Mouse (Mus musculus) gastrocnemius, adult 18-20 months (tissue): ENCODE data around the gene Tapt1. TPM values are rescaled to one million over a fixed set of nuclear protein-coding genes. Genes with fewer than 3 reads are reported as not detected.
A peak's percentile ranks its signal among the peaks of the same experiment; 100 is the strongest.

ENCODE experiments used
- DNase-seq: peaks from one replicate; pipeline ENCODE4 v3.0.0; 2021; ENCODE audit warnings: low spot score
- total RNA-seq, 2 experiments: library from RNA; stranded (reverse); gene quantifications; 2 replicates each; pipeline ENCODE4 v1.2.3; 2021

Gene Tapt1
- total RNA-seq, 2 experiments from 2014 or later = 39.8 to 41.2 TPM

- DNase-seq = no peak
These were observed 8.2 kb upstream of the Tapt1 start for GRCm38 (mm10) chr5:44234606-44235005.

GRCm38 (mm10) chr5:44233933-44234332, 7.5 kb upstream of the Tapt1 start:
- no peak for DNase-seq

GRCm38 (mm10) chr5:44228756-44229155, 2.3 kb upstream of the Tapt1 start:
- no peak for DNase-seq

GRCm38 (mm10) chr5:44228323-44228722, 1.9 kb upstream of the Tapt1 start:
- DNase-seq = no peak

- DNase-seq = no peak
These were observed 1.0 kb upstream of the Tapt1 start for GRCm38 (mm10) chr5:44227462-44227840.

GRCm38 (mm10) chr5:44225911-44226520, 410 bp downstream of the Tapt1 start:
- peak; percentile 9 for DNase-seq

GRCm38 (mm10) chr5:44224916-44225600, 1.4 kb downstream of the Tapt1 start:
- DNase-seq = no peak

GRCm38 (mm10) chr5:44224251-44224650, 2.2 kb downstream of the Tapt1 start:
- peak; percentile 10 for DNase-seq

GRCm38 (mm10) chr5:44223341-44223881, 3.0 kb downstream of the Tapt1 start:
- peak; percentile 9 for DNase-seq

- no peak for DNase-seq
These were observed 6.0 kb downstream of the Tapt1 start for GRCm38 (mm10) chr5:44220430-44220829.

- no peak for DNase-seq
These were observed 6.6 kb downstream of the Tapt1 start for GRCm38 (mm10) chr5:44219871-44220270.

- DNase-seq = no peak
These were observed 7.9 kb downstream of the Tapt1 start for GRCm38 (mm10) chr5:44218483-44218882.

- DNase-seq = no peak
These were observed 8.8 kb downstream of the Tapt1 start for GRCm38 (mm10) chr5:44217685-44218041.

GRCm38 (mm10) chr5:44217041-44217684, 9.3 kb downstream of the Tapt1 start:
- DNase-seq = no peak

- no peak for DNase-seq
These were observed 11.3 kb downstream of the Tapt1 start for GRCm38 (mm10) chr5:44215118-44215517.

- DNase-seq = no peak
These were observed 12.4 kb downstream of the Tapt1 start for GRCm38 (mm10) chr5:44214025-44214424.

- DNase-seq = no peak
These were observed 13.0 kb downstream of the Tapt1 start for GRCm38 (mm10) chr5:44213391-44213790.

- no peak for DNase-seq
These were observed 14.5 kb downstream of the Tapt1 start for GRCm38 (mm10) chr5:44211818-44212465.

GRCm38 (mm10) chr5:44207286-44207685, 19.1 kb downstream of the Tapt1 start:
- DNase-seq = no peak

- no peak for DNase-seq
These were observed 19.8 kb downstream of the Tapt1 start for GRCm38 (mm10) chr5:44206651-44207050.

- no peak for DNase-seq
These were observed 23.0 kb downstream of the Tapt1 start for GRCm38 (mm10) chr5:44203410-44203809.

GRCm38 (mm10) chr5:44201665-44202064, 24.8 kb downstream of the Tapt1 start:
- no peak for DNase-seq
